Mouse (Mus musculus) midbrain, postnatal 0 days (tissue): ENCODE measurements around the gene Cops9. TPM values are rescaled to one million over a fixed set of nuclear protein-coding genes. Genes with fewer than 3 reads are reported as not detected.

Experiments
- ATAC-seq: fragments of 200-750 bp; cut with Nextera tagmentation; 2 replicates; pipeline ENCODE4 v1.8.0; 2017; ENCODE audit warnings: moderate number of reproducible peaks, mild to moderate bottlenecking, moderate TSS enrichment, moderate library complexity; ENCODE audit not compliant: low FRiP score
- DNase-seq: peaks from one replicate; pipeline ENCODE4 v3.0.0-alpha.2; 2015; ENCODE audit warnings: low spot score
- H3K27ac ChIP-seq: fragments of 300-500 bp; sonication (generic); 2 replicates; pipeline ENCODE4 v1.5.1; 2014; ENCODE audit warnings: low read depth, mild to moderate bottlenecking, low read length, mixed read lengths
- H3K27me3 ChIP-seq: fragments of 300-500 bp; sonication (generic); 2 replicates; pipeline ENCODE4 v1.6.1; 2014; ENCODE audit warnings: low read length, control low read depth, mixed read lengths; ENCODE audit not compliant: insufficient read depth
- H3K36me3 ChIP-seq: fragments of 300-500 bp; sonication (generic); 2 replicates; pipeline ENCODE4 v1.6.1; 2014; ENCODE audit warnings: low read length, control low read depth, mixed read lengths; ENCODE audit not compliant: insufficient read depth
- H3K4me1 ChIP-seq: fragments of 300-500 bp; sonication (generic); 2 replicates; pipeline ENCODE4 v1.6.1; 2014; ENCODE audit warnings: mild to moderate bottlenecking, control low read depth, antibody characterized with exemption, low read length, mixed read lengths; ENCODE audit not compliant: insufficient read depth
- H3K4me2 ChIP-seq: fragments of 300-500 bp; sonication (generic); 2 replicates; pipeline ENCODE4 v1.6.1; 2014; ENCODE audit warnings: low read depth, mild to moderate bottlenecking, low read length, mixed read lengths; ENCODE audit not compliant: poor library complexity, severe bottlenecking
- H3K4me3 ChIP-seq: fragments of 300-500 bp; sonication (generic); 2 replicates; pipeline ENCODE4 v1.5.1; 2014; ENCODE audit warnings: low read depth, mild to moderate bottlenecking, low read length, moderate library complexity
- H3K9ac ChIP-seq: fragments of 300-500 bp; sonication (generic); replicated peaks from 2 replicates; pipeline ENCODE4 v1.6.1; 2014; ENCODE audit warnings: mild to moderate bottlenecking, low read length, moderate library complexity, mixed read lengths; ENCODE audit not compliant: poor library complexity, severe bottlenecking
- H3K9me3 ChIP-seq: fragments of 300-500 bp; sonication (generic); 2 replicates; pipeline ENCODE4 v1.6.1; 2016; ENCODE audit warnings: low read length, control low read depth
- CTCF ChIP-seq: IDR thresholded peaks from 2 replicates; pipeline ENCODE4 v1.5.1; 2016; ENCODE audit warnings: antibody characterized with exemption, mild to moderate bottlenecking
- WGBS: fragments of 180-500 bp; shearing (Covaris S2); extraction: QIAGEN DNeasy Blood & Tissue Kit; methylation state at CpG from one replicate; pipeline ENCODE4 v1.1.7; 2014; 5-methylcytosine and 5-hydroxymethylcytosine counted together
- polyA plus RNA-seq: library from polyadenylated mRNA; unstranded; fragments of >200 nt; fragmentation: Nextera tagmentation; extraction: Ambion mirVana; gene quantifications from 2 replicates; pipeline ENCODE4 v1.2.1, GENCODE M21; 2015
- total RNA-seq: library from RNA; depleted of rRNA; stranded (reverse); fragments of >200 nt; gene quantifications from 2 replicates; pipeline ENCODE4 v1.2.3, GENCODE M21; 2014

Gene Cops9
- total and polyA plus RNA-seq, 2 experiments from 2014 or later: 297 to 598 TPM

DNA sequence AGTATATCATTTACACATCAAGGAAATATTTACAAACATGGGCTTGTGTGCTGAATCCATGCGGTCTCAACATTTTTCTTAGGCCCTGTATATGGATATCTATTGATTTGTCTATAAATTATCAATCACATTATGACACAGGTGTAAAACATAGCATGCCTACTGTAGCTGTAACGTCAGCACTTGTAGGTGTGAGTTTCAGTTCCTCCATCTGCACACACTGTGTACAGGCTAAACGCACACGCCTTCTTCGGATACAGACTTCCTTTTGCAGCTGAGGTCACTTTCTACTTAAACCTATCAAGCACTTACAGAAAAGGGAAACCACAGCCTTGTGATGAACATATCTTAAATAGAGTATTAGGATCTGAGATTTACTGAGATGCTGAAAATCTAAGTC is 37.0 kb upstream of the Cops9 start:
- Histone ChIP-seq H3K4me3 (no peak overlapping the region), H3K27ac (no peak overlapping the region), H3K4me2 (no peak overlapping the region), H3K9me3 (no peaks in the 10 kb centered on the region), H3K27me3 (no peaks in the 10 kb centered on the region), H3K9ac (no peak overlapping the region), H3K4me1 (peaks cover 6% of the 10 kb centered on the region; the same call in 1 of the 2 replicates), H3K36me3 (no peaks in the 10 kb centered on the region)
- no peak for TF ChIP-seq CTCF
- WGBS: 95% methylated on average over 5 of the region's 5 CpGs
- DNase-seq: no peak
- ATAC-seq: no peak

DNA sequence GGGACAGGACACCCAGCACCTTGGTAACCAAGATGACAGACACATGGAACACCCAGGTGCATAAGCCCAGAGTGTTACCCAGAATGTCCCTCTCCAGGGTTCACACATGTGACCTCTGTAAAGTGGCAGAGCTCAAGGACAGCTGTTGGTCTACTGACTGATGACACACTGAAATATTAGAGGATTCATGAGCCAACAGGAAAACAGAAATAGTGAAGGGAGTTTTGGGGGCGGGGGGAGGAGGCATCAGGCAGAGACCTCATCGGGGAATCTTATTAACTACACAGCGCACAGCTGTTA is 34.8 kb upstream of the Cops9 start:
- Histone ChIP-seq H3K27me3 (no peaks in the 10 kb centered on the region), H3K4me2 (no peak overlapping the region), H3K4me3 (no peak overlapping the region), H3K27ac (no peak overlapping the region), H3K9ac (no peak overlapping the region), H3K9me3 (no peaks in the 10 kb centered on the region), H3K4me1 (peaks cover 6% of the 10 kb centered on the region; the same call in 1 of the 2 replicates), H3K36me3 (no peaks in the 10 kb centered on the region)
- peak; percentile 21 for DNase-seq
- WGBS: 80% methylated on average over 3 of the region's 3 CpGs
- TF ChIP-seq CTCF: no peak
- no peak for ATAC-seq

DNA sequence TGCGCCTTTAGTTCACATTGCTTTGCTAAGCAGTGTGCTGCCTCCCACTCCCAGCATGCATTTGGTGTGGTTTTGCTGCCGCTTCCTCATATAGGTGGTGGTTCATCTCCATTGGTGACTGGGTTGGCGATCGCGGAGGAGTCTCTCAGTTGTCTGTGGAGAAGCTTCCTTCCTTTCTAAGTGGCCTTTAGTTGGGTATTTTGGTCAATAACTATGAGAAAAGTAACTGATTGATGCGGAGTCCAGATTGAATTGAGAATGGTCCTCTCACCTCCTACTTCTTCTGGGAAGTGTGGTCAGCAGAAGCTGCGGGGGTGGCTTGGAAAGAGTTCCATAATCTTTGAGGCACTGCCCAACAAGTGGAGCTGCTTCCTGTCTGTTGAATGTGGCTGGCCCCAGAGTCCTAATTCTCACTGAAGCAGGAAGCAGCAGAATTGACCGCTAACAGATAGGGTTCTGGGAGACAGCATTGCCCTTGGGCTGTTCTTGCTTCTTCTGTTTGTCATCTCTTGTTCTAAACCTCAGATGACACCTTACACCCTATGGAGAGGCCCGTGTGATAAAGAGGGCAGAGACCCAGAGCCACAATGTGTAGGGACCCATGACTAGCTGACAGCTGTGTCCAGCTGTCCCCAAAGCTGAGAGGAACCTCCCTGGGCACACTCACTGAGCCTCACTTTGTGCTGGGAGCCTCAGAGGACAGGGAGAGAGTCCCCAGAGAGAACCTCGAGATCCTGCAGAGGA is 34.3 kb upstream of the Cops9 start:
- ATAC-seq (no peak), DNase-seq (no peak)
- no peak overlapping the region for H3K27ac ChIP-seq
- H3K4me1 ChIP-seq: peaks cover 6% of the 10 kb centered on the region; the same call in 1 of the 2 replicates
- no peak overlapping the region for H3K4me2 ChIP-seq
- no peaks in the 10 kb centered on the region for H3K27me3 ChIP-seq
- no peak overlapping the region for H3K9ac ChIP-seq
- H3K36me3 ChIP-seq: no peaks in the 10 kb centered on the region
- no peak for TF ChIP-seq CTCF
- 81% methylated on average over 10 of the region's 10 CpGs for WGBS
- H3K9me3 ChIP-seq: no peaks in the 10 kb centered on the region
- H3K4me3 ChIP-seq: no peak overlapping the region

DNA sequence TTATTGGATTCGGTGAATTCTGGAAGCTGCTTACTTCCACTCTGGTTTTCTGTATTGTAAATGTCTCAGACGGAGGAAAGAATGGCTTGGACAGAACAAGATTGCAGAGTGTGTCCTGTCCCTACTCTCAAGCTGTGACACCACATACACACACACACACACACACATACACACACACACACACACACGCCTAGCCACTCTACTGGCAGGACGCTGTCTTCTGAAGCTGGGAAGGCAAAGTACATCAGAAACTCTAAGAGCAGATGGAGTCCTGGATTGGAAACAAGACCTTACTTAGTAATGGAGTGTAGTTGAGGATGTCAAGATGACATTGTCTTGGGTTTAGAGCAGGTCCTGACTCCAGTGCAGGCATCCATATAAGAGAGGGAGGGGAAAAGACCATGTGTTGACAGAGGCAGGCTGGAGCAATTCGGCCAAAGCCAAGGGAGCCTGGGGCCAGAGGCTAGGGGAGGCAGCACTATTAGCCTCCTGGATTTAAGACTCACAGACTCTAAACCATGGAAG is 31.5 kb upstream of the Cops9 start:
- no peak for ATAC-seq
- Histone ChIP-seq H3K4me1 (no peaks in the 10 kb centered on the region), H3K4me2 (no peak overlapping the region), H3K36me3 (no peaks in the 10 kb centered on the region), H3K9me3 (no peaks in the 10 kb centered on the region), H3K4me3 (no peak overlapping the region), H3K27ac (no peak overlapping the region), H3K9ac (no peak overlapping the region), H3K27me3 (no peaks in the 10 kb centered on the region)
- DNase-seq: no peak
- WGBS: 90% methylated on average over 5 of the region's 5 CpGs
- TF ChIP-seq CTCF: no peak

- Histone ChIP-seq H3K4me1 (no peaks in the 10 kb centered on the region), H3K9ac (no peak overlapping the region), H3K4me2 (no peak overlapping the region), H3K9me3 (no peaks in the 10 kb centered on the region), H3K27ac (no peak overlapping the region), H3K27me3 (no peaks in the 10 kb centered on the region), H3K36me3 (no peaks in the 10 kb centered on the region), H3K4me3 (no peak overlapping the region)
- no peak for TF ChIP-seq CTCF
- DNase-seq (no peak), ATAC-seq (no peak)
- 85% methylated on average over 4 of the region's 4 CpGs for WGBS
Measured at GRCm38 (mm10) chr1:92671326-92671725, 29.5 kb upstream of the Cops9 start.

DNA sequence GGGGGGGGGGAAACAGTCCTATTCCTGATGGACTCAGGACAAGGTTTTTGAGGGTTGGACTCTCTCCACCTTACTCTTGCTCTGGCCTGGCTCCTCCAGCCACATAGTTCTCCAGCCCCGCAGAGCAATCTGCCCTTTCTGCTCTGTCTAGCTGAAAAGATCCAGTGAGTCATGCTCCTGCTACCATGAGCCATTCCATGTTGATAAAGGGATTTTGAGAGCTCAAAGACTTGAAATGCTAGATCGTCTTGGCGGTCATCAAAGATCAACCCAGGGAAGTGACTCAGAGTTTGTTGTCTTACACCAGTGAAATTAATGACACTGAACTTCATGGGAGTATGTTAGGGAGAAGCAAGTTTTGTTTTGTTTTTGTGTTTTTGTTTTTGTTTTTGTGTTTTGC is 27.6 kb upstream of the Cops9 start:
- Histone ChIP-seq H3K4me3 (no peak overlapping the region), H3K9ac (no peak overlapping the region), H3K27me3 (no peaks in the 10 kb centered on the region), H3K36me3 (no peaks in the 10 kb centered on the region), H3K4me1 (no peaks in the 10 kb centered on the region), H3K9me3 (no peaks in the 10 kb centered on the region), H3K4me2 (no peak overlapping the region), H3K27ac (no peak overlapping the region)
- TF ChIP-seq CTCF: no peak
- no peak for ATAC-seq
- no peak for DNase-seq
- WGBS: 95% methylated on average over 3 of the region's 3 CpGs
